Mouse (Mus musculus): Measurements from ENCODE around the gene Ptpre. TPM values are rescaled to one million over a fixed set of nuclear protein-coding genes. Genes with fewer than 3 reads are reported as not detected.
"Not testable (repeated sequence)": the region's sequence is repeated elsewhere in the genome, so short reads cannot be mapped to it uniquely, and the experiment has no call there.

The Ptpre gene
- polyA plus RNA-seq, 1 experiment from 2014 or later, result 7.6 TPM

- H3K4me2 ChIP-seq, result no peak overlapping the region
- no peaks in the 10 kb centered on the region for H3K36me3 ChIP-seq (replicated peaks)
- no peaks in the 10 kb centered on the region for H3K9me3 ChIP-seq
- H3K27ac ChIP-seq, result no peak overlapping the region
- H3K4me1 ChIP-seq, result peaks cover 5% of the 10 kb centered on the region; the same call in 1 of the 2 replicates
- ATAC-seq (replicated peaks), result no peak
- no peak overlapping the region for H3K9ac ChIP-seq
- WGBS, result 92% methylated on average over 6 of the region's 6 CpGs
- no peak overlapping the region for H3K4me3 ChIP-seq
- no peaks in the 10 kb centered on the region for H3K27me3 ChIP-seq (replicated peaks)
Measured at GRCm38 (mm10) chr7:135602265-135602664, 65.0 kb downstream of the Ptpre start.

GRCm38 (mm10) chr7:135602881-135603523, 65.7 kb downstream of the Ptpre start:
- Histone ChIP-seq H3K36me3 (replicated peaks) (no peaks in the 10 kb centered on the region), H3K27me3 (replicated peaks) (no peaks in the 10 kb centered on the region), H3K9ac (no peak overlapping the region), H3K4me1 (no peaks in the 10 kb centered on the region), H3K4me3 (no peak overlapping the region), H3K27ac (no peak overlapping the region), H3K9me3 (no peaks in the 10 kb centered on the region), H3K4me2 (no peak overlapping the region)
- 45% methylated on average over 5 of the region's 5 CpGs for WGBS
- no peak for ATAC-seq (replicated peaks)

- no peak overlapping the region for H3K9ac ChIP-seq
- no peak overlapping the region for H3K27ac ChIP-seq
- H3K4me1 ChIP-seq, result peaks cover 11% of the 10 kb centered on the region
- no peaks in the 10 kb centered on the region for H3K27me3 ChIP-seq (replicated peaks)
- no peaks in the 10 kb centered on the region for H3K9me3 ChIP-seq
- no peak for ATAC-seq (replicated peaks)
- H3K36me3 ChIP-seq (replicated peaks), result no peaks in the 10 kb centered on the region
- H3K4me2 ChIP-seq, result no peak overlapping the region
- H3K4me3 ChIP-seq, result no peak overlapping the region
- 68% methylated on average over 15 of the region's 15 CpGs for WGBS
Measured at GRCm38 (mm10) chr7:135605002-135605803, 67.9 kb downstream of the Ptpre start.

GRCm38 (mm10) chr7:135605804-135606072, 68.5 kb downstream of the Ptpre start:
- no peaks in the 10 kb centered on the region for H3K27me3 ChIP-seq (replicated peaks)
- no peak overlapping the region for H3K27ac ChIP-seq

GRCm38 (mm10) chr7:135608208-135608607, 70.9 kb downstream of the Ptpre start:
- Histone ChIP-seq H3K4me2 (no peak overlapping the region), H3K4me1 (peaks cover 23% of the 10 kb centered on the region), H3K4me3 (no peak overlapping the region), H3K9ac (no peak overlapping the region), H3K27me3 (replicated peaks) (no peaks in the 10 kb centered on the region), H3K36me3 (replicated peaks) (no peaks in the 10 kb centered on the region), H3K9me3 (no peaks in the 10 kb centered on the region), H3K27ac (no peak overlapping the region)
- no peak for ATAC-seq (replicated peaks)
- 89% methylated on average over 4 of the region's 4 CpGs for WGBS

More at GRCm38 (mm10) chr7:135605804-135606072, 68.5 kb downstream of the Ptpre start:
- H3K9me3 ChIP-seq, result no peaks in the 10 kb centered on the region
- H3K36me3 ChIP-seq (replicated peaks), result no peaks in the 10 kb centered on the region
- no peak overlapping the region for H3K9ac ChIP-seq
- H3K4me1 ChIP-seq, result peaks cover 13% of the 10 kb centered on the region
- 88% methylated on average over 6 of the region's 6 CpGs for WGBS
- no peak overlapping the region for H3K4me2 ChIP-seq
- no peak for ATAC-seq (replicated peaks)
- H3K4me3 ChIP-seq, result no peak overlapping the region

GRCm38 (mm10) chr7:135609028-135609427, 71.7 kb downstream of the Ptpre start:
- H3K4me3 ChIP-seq, result no peak overlapping the region
- no peak for ATAC-seq (replicated peaks)
- no peak overlapping the region for H3K4me2 ChIP-seq
- no peaks in the 10 kb centered on the region for H3K9me3 ChIP-seq
- no peak overlapping the region for H3K27ac ChIP-seq
- peaks cover 23% of the 10 kb centered on the region for H3K4me1 ChIP-seq
- no peak overlapping the region for H3K9ac ChIP-seq
- WGBS, result 60% methylated on average over 3 of the region's 3 CpGs
- H3K27me3 ChIP-seq (replicated peaks), result no peaks in the 10 kb centered on the region
- H3K36me3 ChIP-seq (replicated peaks), result no peaks in the 10 kb centered on the region

- Histone ChIP-seq H3K4me3 (no peak overlapping the region), H3K4me2 (peak overlapping the region; percentile 10; the same call in 1 of the 2 replicates), H3K27me3 (replicated peaks) (no peaks in the 10 kb centered on the region), H3K36me3 (replicated peaks) (no peaks in the 10 kb centered on the region), H3K27ac (peak overlapping the region; percentile 38; the same call in 1 of the 2 replicates), H3K4me1 (peaks cover 26% of the 10 kb centered on the region), H3K9me3 (no peaks in the 10 kb centered on the region), H3K9ac (no peak overlapping the region)
- 43% methylated on average over 7 of the region's 7 CpGs for WGBS
- no peak for ATAC-seq (replicated peaks)
Measured at GRCm38 (mm10) chr7:135609655-135610054, 72.4 kb downstream of the Ptpre start.

- H3K9ac ChIP-seq, result no peak overlapping the region
- H3K4me3 ChIP-seq, result no peak overlapping the region
- no peaks in the 10 kb centered on the region for H3K9me3 ChIP-seq
- WGBS, result 42% methylated on average over 16 of the region's 16 CpGs
- H3K27ac ChIP-seq, result no peak overlapping the region
- no peak overlapping the region for H3K4me2 ChIP-seq
- no peaks in the 10 kb centered on the region for H3K27me3 ChIP-seq (replicated peaks)
- ATAC-seq (replicated peaks), result no peak
- peaks cover 34% of the 10 kb centered on the region for H3K4me1 ChIP-seq
- H3K36me3 ChIP-seq (replicated peaks), result no peaks in the 10 kb centered on the region
Measured at GRCm38 (mm10) chr7:135612276-135612675, 75.0 kb downstream of the Ptpre start.

GRCm38 (mm10) chr7:135612801-135613200, 75.5 kb downstream of the Ptpre start:
- Histone ChIP-seq H3K27ac (no peak overlapping the region), H3K27me3 (replicated peaks) (no peaks in the 10 kb centered on the region), H3K4me1 (peaks cover 38% of the 10 kb centered on the region), H3K36me3 (replicated peaks) (no peaks in the 10 kb centered on the region), H3K9me3 (no peaks in the 10 kb centered on the region), H3K4me3 (no peak overlapping the region), H3K4me2 (no peak overlapping the region), H3K9ac (no peak overlapping the region)
- no peak for ATAC-seq (replicated peaks)
- 75% methylated on average over 7 of the region's 7 CpGs for WGBS

GRCm38 (mm10) chr7:135613380-135613779, 76.1 kb downstream of the Ptpre start:
- H3K9me3 ChIP-seq, result no peaks in the 10 kb centered on the region
- no peak overlapping the region for H3K27ac ChIP-seq
- H3K27me3 ChIP-seq (replicated peaks), result no peaks in the 10 kb centered on the region
- peaks cover 43% of the 10 kb centered on the region for H3K4me1 ChIP-seq
- 89% methylated on average over 3 of the region's 3 CpGs for WGBS
- no peak overlapping the region for H3K9ac ChIP-seq
- no peak for ATAC-seq (replicated peaks)
- no peak overlapping the region for H3K4me3 ChIP-seq
- H3K36me3 ChIP-seq (replicated peaks), result no peaks in the 10 kb centered on the region
- H3K4me2 ChIP-seq, result no peak overlapping the region

GRCm38 (mm10) chr7:135614892-135615291, 77.6 kb downstream of the Ptpre start:
- Histone ChIP-seq H3K36me3 (replicated peaks) (no peaks in the 10 kb centered on the region), H3K9me3 (no peaks in the 10 kb centered on the region), H3K4me2 (no peak overlapping the region), H3K4me3 (no peak overlapping the region), H3K4me1 (peaks cover 44% of the 10 kb centered on the region), H3K9ac (no peak overlapping the region), H3K27me3 (replicated peaks) (no peaks in the 10 kb centered on the region), H3K27ac (peak overlapping the region; percentile 64)
- 53% methylated on average over 8 of the region's 8 CpGs for WGBS
- peak; percentile 10; the same call in 1 of the 2 replicates for ATAC-seq (replicated peaks)

- not testable (repeated sequence) for H3K4me2 ChIP-seq; H3K4me3 ChIP-seq; H3K27me3 ChIP-seq (replicated peaks); H3K27ac ChIP-seq; H3K9me3 ChIP-seq; ATAC-seq (replicated peaks); H3K36me3 ChIP-seq (replicated peaks); H3K9ac ChIP-seq
- peaks cover 44% of the 10 kb centered on the region for H3K4me1 ChIP-seq
Measured at GRCm38 (mm10) chr7:135616479-135616878, 79.2 kb downstream of the Ptpre start.

- Histone ChIP-seq H3K36me3 (replicated peaks) (no peaks in the 10 kb centered on the region), H3K4me2 (peak overlapping the region; percentile 30), H3K9me3 (no peaks in the 10 kb centered on the region), H3K27me3 (replicated peaks) (no peaks in the 10 kb centered on the region), H3K4me3 (no peak overlapping the region), H3K27ac (peak overlapping the region; percentile 79), H3K9ac (no peak overlapping the region), H3K4me1 (peaks cover 45% of the 10 kb centered on the region)
- ATAC-seq (replicated peaks), result peak; percentile 69
- WGBS, result 26% methylated on average over 11 of the region's 11 CpGs
Measured at GRCm38 (mm10) chr7:135617776-135618175, 80.5 kb downstream of the Ptpre start.

Data from midbrain, embryonic 15.5 days (tissue).